Mouse (Mus musculus): Measurements from ENCODE around the gene Fam168b.

- no peak for TF ChIP-seq CTCF (IDR thresholded peaks at IDR 0.05)
- TF ChIP-seq POLR2A (IDR thresholded peaks at IDR 0.05; ENCODE audit: insufficient read depth, low read depth, low read length) = no peak
- no peak for TF ChIP-seq EP300 (IDR thresholded peaks at IDR 0.05; ENCODE audit: insufficient read depth, low read depth, low read length)
Measured at GRCm38 (mm10) chr1:34852116-34852878, 9.4 kb upstream of the Fam168b start.
